Mouse (Mus musculus): ENCODE data around the gene BC100530. TPM values are rescaled to one million over a fixed set of nuclear protein-coding genes. Genes with fewer than 3 reads are reported as not detected.
"Not testable (repeated sequence)": the region's sequence is repeated elsewhere in the genome, so short reads cannot be mapped to it uniquely, and the experiment has no call there.

The BC100530 gene
- not detected for total RNA-seq (2021)

DNA sequence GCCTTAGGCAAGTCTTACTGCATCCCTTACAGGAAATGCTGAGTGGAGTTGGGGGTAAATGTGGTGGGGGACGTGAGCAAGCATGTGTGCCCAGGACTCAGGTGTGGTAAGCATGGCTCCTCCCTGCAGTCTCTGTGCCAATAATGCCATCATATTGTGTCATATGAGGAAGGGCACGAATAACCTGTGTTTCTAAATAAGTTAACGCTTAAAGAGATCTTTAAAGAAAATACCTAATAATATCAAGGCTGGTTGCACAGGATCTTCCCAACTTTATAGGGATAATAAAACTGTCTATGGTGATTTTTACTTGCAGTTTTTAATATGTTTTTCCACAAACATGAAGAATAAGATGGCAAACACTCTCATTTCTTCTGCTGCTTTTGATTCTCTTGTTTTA, at the start of gene BC100530:
Gene BC100530 (minus strand): TSS at position 101 of the 400 bp plus-strand sequence.
- intact Hi-C loops (cut with DNase I); DNase-seq (ENCODE audit: extremely low spot score in 1 of 2, low spot score in 2 of 2): not testable (repeated sequence)

DNA sequence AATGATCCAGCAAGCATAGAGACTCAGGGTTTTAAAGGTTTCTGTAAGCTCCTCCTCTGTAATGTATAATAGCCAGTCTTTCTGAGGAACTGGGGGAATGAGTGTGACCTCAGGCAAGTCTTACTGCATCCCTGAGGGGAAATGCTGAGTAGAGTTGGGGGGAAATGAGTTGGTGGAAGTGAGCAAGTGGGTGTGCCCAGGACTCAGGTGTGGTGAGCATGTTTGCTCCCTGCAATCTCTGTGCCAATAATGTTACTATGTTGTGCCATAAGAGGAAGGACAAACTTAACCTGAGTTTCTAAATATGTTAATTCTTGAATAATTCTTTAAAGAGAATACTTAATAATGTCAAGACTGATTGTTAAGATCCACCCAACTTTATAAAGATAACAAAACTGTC, 40.8 kb upstream of the BC100530 start, which contains the start of gene Stfa2:
Gene Stfa2 (minus strand): TSS at position 101 of the 400 bp plus-strand sequence.
- no peak for DNase-seq (ENCODE audit: extremely low spot score in 1 of 2, low spot score in 2 of 2)
- intact Hi-C loops (cut with DNase I), result no loop called here

- no peak for DNase-seq (ENCODE audit: extremely low spot score in 1 of 2, low spot score in 2 of 2)
- intact Hi-C loops (cut with DNase I), result no loop called here
Measured at GRCm38 (mm10) chr16:36389060-36389459, 21.5 kb upstream of the BC100530 start.

DNA sequence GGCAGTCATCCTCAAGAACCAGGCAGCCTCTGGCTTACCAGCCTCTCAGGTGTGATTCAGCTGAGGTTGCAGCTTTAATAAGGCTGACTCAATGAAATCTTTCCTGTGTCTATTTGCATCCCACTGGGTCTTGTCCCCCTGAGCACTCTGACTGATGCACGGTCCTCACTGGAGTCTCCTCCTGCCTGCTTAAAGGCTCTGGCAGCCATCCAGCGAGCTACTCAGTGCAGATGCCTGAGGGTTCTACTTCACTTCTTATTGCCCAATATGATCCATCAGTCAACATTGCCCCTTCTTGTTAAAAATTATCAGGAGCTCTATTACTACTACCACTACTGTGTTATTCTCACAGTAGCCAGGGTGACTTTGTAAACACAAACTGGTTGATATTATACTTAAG, 30.4 kb downstream of the BC100530 start:
- no peak for DNase-seq (ENCODE audit: extremely low spot score in 1 of 2, low spot score in 2 of 2)
- intact Hi-C loops (cut with DNase I), result no loop called here

DNA sequence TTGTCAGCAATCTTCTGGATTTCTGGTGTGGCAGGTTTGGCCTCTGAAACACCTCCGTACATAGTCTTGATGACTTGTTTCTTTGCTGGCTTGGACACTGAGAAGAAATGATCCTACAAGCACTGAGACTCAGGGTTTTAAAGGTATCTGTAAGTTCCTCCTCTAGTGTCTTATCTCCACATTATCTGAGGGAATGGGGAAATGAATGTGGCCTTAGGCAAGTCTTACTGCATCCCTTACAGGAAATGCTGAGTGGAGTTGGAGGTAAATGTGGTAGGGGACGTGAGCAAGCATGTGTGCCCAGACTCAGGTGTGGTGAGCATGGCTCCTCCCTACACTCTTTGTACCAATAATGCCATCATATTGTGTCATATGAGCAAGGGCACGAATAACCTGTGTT, 33.3 kb downstream of the BC100530 start, which contains the start of gene BC117090:
Gene BC117090 (minus strand): TSS at position 101 of the 400 bp plus-strand sequence.
- intact Hi-C loops (cut with DNase I), result no loop called here
- no peak for DNase-seq (ENCODE audit: extremely low spot score in 1 of 2, low spot score in 2 of 2)

- intact Hi-C loops (cut with DNase I), result no loop called here
- DNase-seq (ENCODE audit: extremely low spot score in 1 of 2, low spot score in 2 of 2), result no peak
Measured at GRCm38 (mm10) chr16:36319286-36319685, 48.3 kb downstream of the BC100530 start.

DNA sequence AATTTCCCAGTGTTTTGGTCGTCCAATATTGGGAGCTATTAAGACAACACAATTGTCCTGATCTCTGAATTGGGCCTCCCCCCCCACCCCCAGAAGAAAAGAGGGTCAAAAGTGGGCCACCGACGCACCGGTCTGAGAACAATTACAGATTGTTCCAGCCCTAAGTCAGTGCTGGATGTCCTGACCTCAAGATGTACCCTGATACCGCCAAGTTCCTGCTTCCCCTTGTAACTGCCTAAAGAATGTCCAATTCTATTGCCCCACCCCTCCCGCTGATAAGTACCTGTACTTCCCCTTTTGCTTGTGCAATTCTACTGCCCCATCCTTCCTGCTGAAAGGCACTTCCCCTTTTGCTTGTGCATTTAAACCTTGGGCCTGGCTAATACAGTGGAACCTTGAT, 51.4 kb downstream of the BC100530 start:
- DNase-seq (ENCODE audit: extremely low spot score in 1 of 2, low spot score in 2 of 2); intact Hi-C loops (cut with DNase I): not testable (repeated sequence)

Other genes with a start within 250 kb of the BC100530 start
- gene Csta1, start 236.5 kb downstream of the BC100530 start, total RNA-seq (2021), result not detected
- not detected for gene Stfa2l1, start 210.9 kb downstream of the BC100530 start, total RNA-seq (2021)
- not detected for gene Gm5483, start 183.5 kb downstream of the BC100530 start, total RNA-seq (2021)
- gene Gm5416, start 157.3 kb downstream of the BC100530 start, total RNA-seq (2021), result not detected
- not detected for gene 2010005H15Rik, start 146.3 kb downstream of the BC100530 start, total RNA-seq (2021)
- gene Stfa1, start 90.8 kb downstream of the BC100530 start, total RNA-seq (2021), result not detected
- gene BC117090, start 33.4 kb downstream of the BC100530 start, total RNA-seq (2021), result not detected
- gene Stfa2, start 40.7 kb upstream of the BC100530 start, total RNA-seq (2021), result not detected
- not detected for gene Stfa3, start 87.6 kb upstream of the BC100530 start, total RNA-seq (2021)
- 1 to 10 TPM; 2.4 to 3.1 TPM for gene Casr, start 194.4 kb upstream of the BC100530 start, total RNA-seq (2021)